Mouse (Mus musculus) liver, adult 2 months (tissue): ENCODE results near the gene Nfic.

Source experiments
- CTCF ChIP-seq: fragments of 200-500 bp; IDR thresholded peaks from 2 replicates; pipeline ENCODE4 v1.5.1; 2011; ENCODE audit warnings: low read depth, low read length, control low read depth
- POLR2A ChIP-seq: fragments of 200-500 bp; IDR thresholded peaks from 2 replicates; pipeline ENCODE4 v1.6.1; 2011; ENCODE audit warnings: low read length, control low read depth; ENCODE audit not compliant: insufficient read depth; ENCODE audit errors: extremely low read depth

DNA sequence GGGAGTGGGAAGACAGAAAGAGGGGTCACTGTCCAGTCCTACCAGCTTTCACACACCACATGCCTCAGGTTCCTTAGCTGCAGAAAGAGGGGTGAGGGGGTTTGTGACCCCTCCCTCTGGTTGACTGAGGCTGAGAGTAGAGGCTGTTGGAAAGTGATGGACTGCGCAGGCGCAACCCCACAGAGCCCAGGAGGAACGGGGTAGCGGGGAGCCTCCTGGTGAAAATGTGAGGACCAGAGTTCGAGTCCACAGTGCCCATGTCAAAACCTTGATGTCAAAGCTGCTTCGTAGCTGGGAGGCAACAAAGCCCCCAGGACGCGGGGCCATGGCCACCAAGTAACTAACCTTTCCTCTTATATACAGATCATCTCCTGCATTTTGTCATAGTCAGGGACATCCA is 2.2 kb upstream of the Nfic start:
- TF ChIP-seq POLR2A (no peak), CTCF (no peak)
